Mouse (Mus musculus) lung, adult 2 months (tissue): ENCODE measurements around the gene Acacb.

ENCODE experiments used
- CTCF ChIP-seq: fragments of 200-500 bp; IDR thresholded peaks from 2 replicates; pipeline ENCODE4 v1.5.1; 2011; ENCODE audit warnings: mild to moderate bottlenecking, low read length, control low read depth; ENCODE audit not compliant: insufficient read depth
- POLR2A ChIP-seq: fragments of 200-500 bp; IDR thresholded peaks from 2 replicates; pipeline ENCODE4 v1.6.1; 2011; ENCODE audit warnings: low read depth, mild to moderate bottlenecking, control low read depth, low read length, borderline replicate concordance; ENCODE audit errors: extremely low read depth

GRCm38 (mm10) chr5:114129550-114130210 lies 16.7 kb upstream of the Acacb start:
- TF ChIP-seq CTCF, result no peak
- TF ChIP-seq POLR2A, result no peak
